Mouse (Mus musculus): ENCODE data around the gene Pgam2.

GRCm38 (mm10) chr11:5802457-5803217 lies 896 bp downstream of the Pgam2 start:
- TF ChIP-seq HCFC1 (IDR thresholded peaks at IDR 0.05; ENCODE audit: borderline replicate concordance, insufficient read depth, low read length) (no peak), CHD2 (IDR thresholded peaks at IDR 0.05; ENCODE audit: low read depth, low read length) (no peak), ZNF384 (IDR thresholded peaks at IDR 0.05; ENCODE audit: low read depth, low read length) (no peak)
